Mouse (Mus musculus) embryonic facial prominence, embryonic 12.5 days (tissue): ENCODE data around the gene Polg. TPM values are rescaled to one million over a fixed set of nuclear protein-coding genes. Genes with fewer than 3 reads are reported as not detected.
A peak's percentile ranks its signal among the peaks of the same experiment; 100 is the strongest.

Source experiments
- ATAC-seq: fragments of 200-750 bp; cut with Nextera tagmentation; 2 replicates; pipeline ENCODE4 v1.8.0; 2017; ENCODE audit not compliant: insufficient number of reproducible peaks, insufficient read depth, low FRiP score, low TSS enrichment
- H3K27ac ChIP-seq: fragments of 300-500 bp; sonication (generic); 2 replicates; pipeline ENCODE4 v1.5.1; 2016; ENCODE audit warnings: mild to moderate bottlenecking
- H3K27me3 ChIP-seq: fragments of 300-500 bp; sonication (generic); 2 replicates; pipeline ENCODE4 v1.6.1; 2016; ENCODE audit warnings: mild to moderate bottlenecking, moderate library complexity
- H3K36me3 ChIP-seq: fragments of 300-500 bp; sonication (generic); 2 replicates; pipeline ENCODE4 v1.6.1; 2016; ENCODE audit warnings: mild to moderate bottlenecking
- H3K4me1 ChIP-seq: fragments of 300-500 bp; sonication (generic); 2 replicates; pipeline ENCODE4 v1.6.1; 2016
- H3K4me2 ChIP-seq: fragments of 300-500 bp; sonication (generic); replicated peaks from 2 replicates; pipeline ENCODE4 v1.6.1; 2016; ENCODE audit warnings: mild to moderate bottlenecking, moderate library complexity
- H3K4me3 ChIP-seq: fragments of 300-500 bp; sonication (generic); 2 replicates; pipeline ENCODE4 v1.5.1; 2016; ENCODE audit warnings: mild to moderate bottlenecking
- H3K9ac ChIP-seq: fragments of 300-500 bp; sonication (generic); 2 replicates; pipeline ENCODE4 v1.6.1; 2016; ENCODE audit warnings: mild to moderate bottlenecking, moderate library complexity
- H3K9me3 ChIP-seq: fragments of 300-500 bp; sonication (generic); 2 replicates; pipeline ENCODE4 v1.6.1; 2016; ENCODE audit warnings: mild to moderate bottlenecking, moderate library complexity
- WGBS: fragments of 180-500 bp; shearing (Covaris S2); methylation state at CpG from one replicate; pipeline ENCODE4 v1.1.7; 2016; 5-methylcytosine and 5-hydroxymethylcytosine counted together
- polyA plus RNA-seq: library from polyadenylated mRNA; unstranded; fragments of >200 nt; fragmentation: Nextera tagmentation; extraction: Ambion mirVana; gene quantifications from 2 replicates; pipeline ENCODE4 v1.2.1, GENCODE M21; 2016

Gene Polg
- polyA plus RNA-seq, 1 experiment from 2014 or later, result 42.3 TPM

DNA sequence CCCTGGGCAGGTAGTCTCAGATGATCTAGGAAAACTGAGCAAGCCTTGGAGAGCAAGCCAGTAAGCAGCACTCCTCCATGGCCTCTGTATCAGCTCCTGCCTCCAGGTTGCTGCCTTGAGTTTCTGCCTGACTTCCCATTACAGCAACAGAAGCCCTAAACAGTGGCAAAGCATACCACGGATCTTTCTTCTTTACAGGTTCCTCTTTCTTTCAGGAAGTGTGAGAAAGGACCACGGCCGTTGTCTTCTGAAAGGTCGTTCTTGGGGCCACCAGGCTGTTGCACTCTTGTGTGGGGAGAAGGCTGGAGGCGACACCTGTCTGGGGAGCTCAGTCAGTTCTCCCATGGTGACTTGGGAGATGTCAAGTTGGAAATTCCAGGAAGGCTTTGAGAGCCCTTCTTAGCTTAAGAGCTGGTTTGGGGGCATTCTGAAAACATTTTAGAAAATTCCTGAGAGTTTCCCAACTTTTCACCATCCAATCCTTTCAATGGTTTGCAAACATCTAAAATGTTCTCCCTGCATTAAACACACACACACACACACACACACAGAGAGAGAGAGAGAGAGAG lies 8.8 kb upstream of the Polg start:
- no peaks in the 10 kb centered on the region for H3K4me1 ChIP-seq
- 78% methylated on average over 5 of the region's 5 CpGs for WGBS

DNA sequence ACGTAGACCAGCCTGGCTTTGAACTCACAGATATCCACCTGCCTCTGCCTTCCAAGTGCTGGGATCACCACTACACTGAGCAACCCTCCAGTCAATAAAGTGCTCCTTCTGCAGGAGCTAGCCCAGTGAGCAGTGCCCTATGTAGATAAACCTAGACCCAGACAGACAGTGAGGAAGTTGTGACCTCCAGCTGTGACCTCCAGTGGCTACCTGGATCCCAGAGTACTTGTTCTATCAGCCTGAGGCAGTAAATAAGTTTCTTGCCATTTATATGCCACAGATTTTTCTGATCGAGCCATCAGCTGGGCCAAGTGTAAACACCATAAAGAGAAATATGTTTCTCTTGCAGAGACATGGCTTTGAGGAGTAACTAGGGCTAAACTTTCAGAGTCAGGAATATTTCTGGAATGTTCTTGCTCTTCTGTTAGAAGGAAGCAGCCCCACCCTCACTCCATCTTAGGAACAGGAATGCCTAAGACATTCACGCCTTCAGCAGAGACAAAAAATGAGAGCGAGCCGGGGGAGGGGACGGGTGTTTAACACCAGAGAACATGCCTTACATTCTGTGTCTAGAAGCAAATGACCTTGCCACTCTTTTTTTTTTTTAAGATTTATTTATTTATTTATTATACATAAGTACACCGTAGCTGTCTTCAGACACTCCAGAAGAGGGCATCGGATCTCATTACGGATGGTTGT lies 7.5 kb upstream of the Polg start:
- H3K27me3 ChIP-seq, result no peaks in the 10 kb centered on the region
- no peak overlapping the region for H3K4me3 ChIP-seq
- no peak overlapping the region for H3K9ac ChIP-seq
- no peak for ATAC-seq
- no peaks in the 10 kb centered on the region for H3K36me3 ChIP-seq
- H3K9me3 ChIP-seq, result no peaks in the 10 kb centered on the region
- WGBS, result 90% methylated on average over 9 of the region's 9 CpGs
- no peaks in the 10 kb centered on the region for H3K4me1 ChIP-seq
- H3K4me2 ChIP-seq, result no peak overlapping the region
- H3K27ac ChIP-seq, result no peak overlapping the region

More for the DNA sequence above, 8.8 kb upstream of the Polg start:
- Histone ChIP-seq H3K27me3 (no peaks in the 10 kb centered on the region), H3K36me3 (no peaks in the 10 kb centered on the region), H3K9ac (no peak overlapping the region), H3K27ac (no peak overlapping the region), H3K4me3 (no peak overlapping the region), H3K9me3 (no peaks in the 10 kb centered on the region), H3K4me2 (no peak overlapping the region)
- no peak for ATAC-seq

DNA sequence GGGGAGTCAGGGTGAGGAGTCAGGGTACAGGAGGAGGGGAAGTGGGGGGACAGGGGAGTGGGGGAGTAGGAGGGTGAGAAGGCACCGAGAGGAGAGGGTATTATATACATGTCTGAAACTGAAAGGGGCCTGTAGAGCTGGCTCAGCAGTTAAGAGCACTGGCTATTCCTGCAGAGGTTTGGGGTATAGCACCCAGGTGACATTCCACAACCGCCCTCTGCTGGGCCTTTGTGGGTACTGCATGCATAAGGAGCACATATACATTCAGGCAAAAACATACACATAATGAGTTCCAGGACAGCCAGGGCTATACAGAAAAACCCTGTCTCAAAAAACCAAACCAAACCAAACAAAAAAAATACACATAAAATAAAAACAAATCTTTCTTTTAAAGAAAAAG lies 6.6 kb upstream of the Polg start:
- 55% methylated on average over 2 of the region's 2 CpGs for WGBS
- ATAC-seq, result no peak
- no peak overlapping the region for H3K4me3 ChIP-seq
- no peak overlapping the region for H3K9ac ChIP-seq
- no peak overlapping the region for H3K4me2 ChIP-seq
- no peaks in the 10 kb centered on the region for H3K27me3 ChIP-seq
- H3K36me3 ChIP-seq, result no peaks in the 10 kb centered on the region
- peaks cover 6% of the 10 kb centered on the region; the same call in 1 of the 2 replicates for H3K4me1 ChIP-seq
- no peak overlapping the region for H3K27ac ChIP-seq
- no peaks in the 10 kb centered on the region for H3K9me3 ChIP-seq

DNA sequence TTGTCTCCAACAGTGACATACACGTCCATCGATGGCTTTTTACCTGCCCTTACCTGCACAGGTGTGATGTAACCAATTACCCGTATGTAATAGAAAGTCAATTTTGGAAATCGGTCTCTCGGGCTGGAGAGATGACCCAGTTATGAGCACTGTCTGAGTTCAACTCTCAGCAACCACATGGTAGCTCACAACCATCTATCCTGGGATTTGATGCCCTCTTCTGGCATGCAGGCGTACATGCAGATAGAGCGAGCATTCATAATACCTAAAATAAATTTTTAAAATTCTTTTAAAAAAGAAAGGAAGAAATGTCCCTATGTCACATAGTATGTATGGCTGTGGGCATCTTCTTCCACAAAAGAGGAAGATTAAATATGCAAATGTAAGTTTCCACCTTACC lies 5.3 kb upstream of the Polg start:
- Histone ChIP-seq H3K27ac (no peak overlapping the region), H3K4me1 (peaks cover 8% of the 10 kb centered on the region; the same call in 1 of the 2 replicates), H3K4me3 (no peak overlapping the region), H3K9ac (no peak overlapping the region), H3K4me2 (no peak overlapping the region), H3K36me3 (no peaks in the 10 kb centered on the region), H3K9me3 (no peaks in the 10 kb centered on the region), H3K27me3 (no peaks in the 10 kb centered on the region)
- no peak for ATAC-seq
- 66% methylated on average over 7 of the region's 7 CpGs for WGBS

DNA sequence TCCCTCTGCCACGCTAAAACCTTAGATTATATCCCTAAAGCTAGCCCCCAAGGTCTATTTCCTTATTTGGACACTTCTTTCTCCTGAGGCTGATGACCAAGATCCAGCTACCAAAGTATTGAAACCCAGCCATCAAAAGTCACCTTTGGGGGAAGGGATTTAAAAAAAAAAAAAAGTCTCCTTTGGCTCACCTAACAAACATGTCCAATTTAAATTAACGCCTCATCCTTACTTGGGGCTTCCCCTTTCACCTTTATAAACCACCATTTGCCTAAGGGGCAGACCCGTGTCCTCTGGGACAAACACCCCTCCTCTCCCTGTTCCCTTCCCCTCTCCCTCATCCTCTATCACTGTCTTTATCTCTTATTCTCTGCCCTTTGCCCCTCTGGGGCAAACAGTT lies 4.6 kb upstream of the Polg start:
- Histone ChIP-seq H3K36me3 (no peaks in the 10 kb centered on the region), H3K9ac (no peak overlapping the region), H3K9me3 (no peaks in the 10 kb centered on the region), H3K4me3 (no peak overlapping the region), H3K4me1 (peaks cover 8% of the 10 kb centered on the region; the same call in 1 of the 2 replicates), H3K27ac (no peak overlapping the region), H3K27me3 (no peaks in the 10 kb centered on the region), H3K4me2 (no peak overlapping the region)
- WGBS, result 63% methylated on average over 3 of the region's 3 CpGs
- no peak for ATAC-seq

DNA sequence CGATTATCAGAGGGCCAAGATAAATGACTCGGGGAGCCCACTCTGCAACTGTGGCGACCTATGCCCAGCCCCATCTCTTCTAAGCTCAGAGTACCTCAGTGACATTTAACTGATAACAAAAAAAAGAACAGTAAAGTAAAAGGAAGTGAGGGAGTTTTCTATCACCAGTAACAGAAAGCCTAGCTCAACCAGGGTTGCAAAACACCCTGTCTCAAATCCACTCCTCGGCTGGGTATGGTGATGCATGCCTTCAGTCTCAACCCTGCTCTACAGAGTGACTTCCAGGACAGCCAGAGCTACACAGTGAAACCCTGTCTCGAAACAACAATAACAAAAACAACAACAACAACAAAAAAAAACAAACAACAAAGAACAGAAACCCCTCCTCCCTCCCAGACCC lies 3.6 kb upstream of the Polg start:
- peaks cover 14% of the 10 kb centered on the region for H3K4me1 ChIP-seq
- no peak overlapping the region for H3K27ac ChIP-seq
- H3K9me3 ChIP-seq, result no peaks in the 10 kb centered on the region
- no peaks in the 10 kb centered on the region for H3K36me3 ChIP-seq
- peaks cover 2% of the 10 kb centered on the region; the same call in 1 of the 2 replicates for H3K27me3 ChIP-seq
- no peak overlapping the region for H3K9ac ChIP-seq
- no peak overlapping the region for H3K4me3 ChIP-seq
- no peak for ATAC-seq
- no peak overlapping the region for H3K4me2 ChIP-seq
- WGBS, result 73% methylated on average over 5 of the region's 5 CpGs

DNA sequence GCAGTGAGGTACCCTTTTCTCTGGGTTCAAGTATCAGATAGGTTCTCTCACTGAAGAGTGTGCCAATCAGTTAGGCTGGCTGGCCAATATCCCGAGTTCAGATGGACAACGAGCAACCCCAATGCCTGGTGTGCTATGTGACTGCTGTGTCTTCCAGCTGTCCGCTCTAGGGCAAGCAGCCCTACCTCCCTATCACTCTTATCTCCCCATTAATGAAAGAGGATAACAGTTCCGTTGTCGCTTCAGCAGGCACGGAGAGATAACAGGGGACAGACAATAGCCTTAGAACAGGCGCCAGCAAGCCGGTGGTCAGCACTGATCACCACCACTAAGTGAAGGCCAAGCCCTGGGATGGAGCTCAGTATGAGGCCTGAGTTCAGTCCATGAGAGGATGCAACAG lies 2.8 kb upstream of the Polg start:
- H3K4me1 ChIP-seq, result peaks cover 19% of the 10 kb centered on the region
- no peak for ATAC-seq
- no peaks in the 10 kb centered on the region for H3K36me3 ChIP-seq
- peaks cover 9% of the 10 kb centered on the region for H3K27me3 ChIP-seq
- H3K4me2 ChIP-seq, result no peak overlapping the region
- H3K9me3 ChIP-seq, result no peaks in the 10 kb centered on the region
- H3K4me3 ChIP-seq, result no peak overlapping the region
- WGBS, result 47% methylated on average over 8 of the region's 8 CpGs
- no peak overlapping the region for H3K9ac ChIP-seq
- no peak overlapping the region for H3K27ac ChIP-seq

DNA sequence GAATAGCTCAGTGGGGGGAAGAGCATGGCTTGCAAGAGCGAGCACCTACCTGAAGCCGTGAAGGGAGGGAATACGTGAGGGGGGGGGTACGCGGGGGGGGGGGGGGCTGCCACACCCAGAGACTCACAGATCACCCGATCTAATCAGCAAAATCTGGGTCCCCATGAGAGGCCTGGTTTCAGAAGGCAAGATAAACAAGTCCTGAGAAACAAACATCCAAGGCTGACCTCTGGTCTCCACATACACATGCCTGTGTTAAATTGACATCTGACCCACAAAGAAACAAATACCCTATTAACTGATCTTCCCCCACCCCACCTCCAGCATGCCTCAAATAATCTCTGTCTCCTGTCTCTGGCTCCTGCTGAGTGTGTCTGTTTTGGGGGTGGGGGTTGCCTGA lies 1.8 kb upstream of the Polg start:
- 0% methylated on average over 1 of the region's 6 CpGs for WGBS
- Histone ChIP-seq H3K4me3 (peak overlapping the region; percentile 23), H3K4me2 (peak overlapping the region; percentile 94), H3K36me3 (peaks cover 5% of the 10 kb centered on the region; the same call in 1 of the 2 replicates), H3K9me3 (no peaks in the 10 kb centered on the region), H3K27me3 (peaks cover 9% of the 10 kb centered on the region), H3K4me1 (peaks cover 19% of the 10 kb centered on the region), H3K27ac (no peak overlapping the region), H3K9ac (no peak overlapping the region)
- no peak for ATAC-seq

DNA sequence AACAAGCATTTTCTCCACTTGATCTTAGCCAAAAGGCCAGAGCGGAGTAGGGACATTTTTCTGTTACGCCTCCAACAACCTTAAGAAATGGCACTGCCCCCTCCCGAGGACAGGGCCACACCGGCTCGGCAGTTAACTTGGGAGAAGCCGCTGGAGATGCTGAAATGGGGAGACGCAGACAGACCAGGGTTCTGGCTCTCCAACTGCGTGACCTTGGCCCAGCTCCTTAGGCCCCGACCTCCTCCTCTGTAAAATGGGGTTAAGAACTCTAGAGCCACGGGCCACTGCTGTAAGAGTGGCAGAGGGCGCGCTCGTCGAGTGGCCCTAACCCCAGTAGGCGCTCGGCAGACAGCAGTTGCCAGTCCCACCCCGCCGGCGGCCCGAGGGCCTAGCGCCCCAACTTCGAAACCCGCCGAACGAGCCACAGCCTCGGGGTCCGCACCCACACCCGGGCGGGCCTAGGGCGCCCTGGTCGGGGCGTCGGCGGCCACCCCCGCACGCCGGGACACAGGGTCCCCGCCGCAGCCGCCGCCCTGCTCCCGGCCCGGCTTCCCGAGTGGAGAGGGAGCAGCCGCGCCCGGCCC lies 609 bp downstream of the Polg start:
- peak overlapping the region; percentile 82 for H3K4me3 ChIP-seq
- peak overlapping the region; percentile 76 for H3K9ac ChIP-seq
- H3K36me3 ChIP-seq, result peaks cover 24% of the 10 kb centered on the region
- H3K9me3 ChIP-seq, result no peaks in the 10 kb centered on the region
- peak overlapping the region; percentile 94 for H3K4me2 ChIP-seq
- WGBS, result under 1% methylated on average over 32 of the region's 47 CpGs
- peaks cover 19% of the 10 kb centered on the region for H3K4me1 ChIP-seq
- peak; percentile 24 for ATAC-seq
- peak overlapping the region; percentile 84 for H3K27ac ChIP-seq
- peaks cover 9% of the 10 kb centered on the region for H3K27me3 ChIP-seq

DNA sequence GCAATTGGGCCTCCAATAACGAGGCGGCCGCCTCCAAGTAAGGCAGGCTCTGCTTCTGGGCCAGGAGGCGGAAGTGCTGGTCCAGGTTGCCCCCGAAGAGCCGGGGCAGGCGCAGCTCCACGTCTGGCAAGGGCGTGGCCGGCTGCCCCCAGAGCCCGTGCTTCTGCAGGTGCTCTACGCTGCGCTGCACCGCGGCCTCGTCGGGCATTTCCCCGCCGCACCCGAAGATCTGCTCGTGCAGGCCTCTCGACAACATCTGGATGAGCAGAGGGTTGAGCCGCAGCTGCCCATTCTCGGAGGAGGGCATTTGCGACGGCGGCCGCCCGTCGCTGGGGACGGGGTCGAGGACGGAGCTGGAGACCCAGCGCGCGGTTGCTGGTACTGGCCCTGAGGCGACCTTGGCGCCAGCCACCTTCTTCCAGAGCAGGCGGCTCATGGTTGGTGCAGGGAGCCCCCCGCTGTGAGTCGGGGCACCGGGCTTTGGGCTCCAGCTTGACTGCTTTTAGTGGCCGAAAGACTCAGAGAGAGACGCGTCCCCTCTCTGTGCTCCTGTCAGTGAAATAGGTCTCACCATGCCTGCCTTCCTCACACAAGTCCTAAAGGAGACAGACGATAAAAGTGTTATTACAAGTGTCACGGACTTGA lies 1.3 kb downstream of the Polg start:
- peak overlapping the region; percentile 82 for H3K4me3 ChIP-seq
- no peak for ATAC-seq
- H3K27ac ChIP-seq, result no peak overlapping the region
- no peaks in the 10 kb centered on the region for H3K9me3 ChIP-seq
- H3K4me1 ChIP-seq, result peaks cover 19% of the 10 kb centered on the region
- peak overlapping the region; percentile 76 for H3K9ac ChIP-seq
- peaks cover 9% of the 10 kb centered on the region for H3K27me3 ChIP-seq
- H3K36me3 ChIP-seq, result peaks cover 30% of the 10 kb centered on the region
- 6% methylated on average over 47 of the region's 47 CpGs for WGBS
- H3K4me2 ChIP-seq, result peak overlapping the region; percentile 94

DNA sequence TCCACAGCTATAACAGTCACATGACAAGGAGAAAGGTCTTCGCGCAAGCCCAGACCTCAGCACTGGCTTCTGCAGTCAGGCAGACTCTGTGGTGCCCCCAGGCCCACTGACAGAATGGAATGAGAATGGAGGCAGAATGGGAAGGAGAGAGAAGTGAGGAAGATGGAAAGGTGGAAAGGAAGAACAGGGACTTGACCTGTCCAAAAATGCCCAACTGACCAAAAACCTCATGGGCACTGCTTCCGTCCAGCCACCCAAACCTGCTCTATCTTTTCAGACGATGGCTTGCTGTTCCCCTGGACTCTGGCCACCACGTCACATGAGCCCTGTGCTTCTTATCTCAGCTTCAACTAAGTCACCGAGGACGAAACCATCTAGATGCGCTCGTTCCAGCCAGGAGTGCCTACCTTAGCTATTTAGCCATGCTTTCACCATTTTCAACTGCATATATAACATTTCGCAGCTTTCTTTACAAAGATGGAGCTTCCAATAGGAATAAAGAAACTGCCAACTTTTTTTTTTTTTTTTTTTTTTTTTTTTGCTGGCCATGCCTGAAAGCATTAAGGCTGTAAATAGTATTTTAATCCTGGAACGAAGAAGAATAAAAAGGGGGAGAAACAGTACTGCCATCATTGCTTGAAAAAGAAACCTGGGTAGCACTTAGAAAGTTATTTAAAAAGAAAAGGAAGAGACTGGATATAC lies 2.6 kb downstream of the Polg start:
- 89% methylated on average over 11 of the region's 11 CpGs for WGBS
- no peak for ATAC-seq
- H3K36me3 ChIP-seq, result peaks cover 44% of the 10 kb centered on the region

More for the DNA sequence above, 2.6 kb downstream of the Polg start:
- Histone ChIP-seq H3K4me3 (no peak overlapping the region), H3K4me2 (no peak overlapping the region), H3K27me3 (peaks cover 9% of the 10 kb centered on the region), H3K9me3 (no peaks in the 10 kb centered on the region), H3K27ac (no peak overlapping the region), H3K9ac (no peak overlapping the region), H3K4me1 (peaks cover 19% of the 10 kb centered on the region)
